Mouse (Mus musculus): ENCODE measurements around the gene Fam210b.

- TF ChIP-seq CTCF (IDR thresholded peaks at IDR 0.05; ENCODE audit: insufficient read depth, low read depth, low read length) (no peak), POLR2A (IDR thresholded peaks at IDR 0.05; ENCODE audit: insufficient read depth, low read depth, low read length) (no peak)
Measured at GRCm38 (mm10) chr2:172405011-172405410, 59.6 kb downstream of the Fam210b start.
